Mouse (Mus musculus) myocyte (in vitro differentiated cells): ENCODE data around the gene Ubr2. TPM values are rescaled to one million over a fixed set of nuclear protein-coding genes. Genes with fewer than 3 reads are reported as not detected.

Source experiments
- H3K27me3 ChIP-seq: one replicate; pipeline ENCODE4 v1.6.1; 2011; ENCODE audit not compliant: control insufficient read depth, insufficient read depth, insufficient read length
- H3K36me3 ChIP-seq: one replicate; pipeline ENCODE4 v1.6.1; 2011; ENCODE audit not compliant: control insufficient read depth, insufficient read depth
- H3K4me2 ChIP-seq: one replicate; pipeline ENCODE4 v1.6.1; 2011; ENCODE audit warnings: low read depth, control low read depth
- H3K4me3 ChIP-seq: one replicate; pipeline ENCODE4 v1.5.1; 2011; ENCODE audit warnings: mild to moderate bottlenecking, control low read depth, moderate library complexity
- H3K79me2 ChIP-seq: one replicate; pipeline ENCODE4 v1.6.1; 2011; ENCODE audit not compliant: control insufficient read depth, insufficient read depth
- H3ac ChIP-seq: one replicate; pipeline ENCODE4 v1.6.1; 2011; ENCODE audit not compliant: control insufficient read depth, insufficient read length
- CEBPB ChIP-seq: IDR thresholded peaks from 2 replicates; pipeline ENCODE4 v1.6.1; 2011; ENCODE audit warnings: mild to moderate bottlenecking, moderate library complexity; ENCODE audit not compliant: poor library complexity, insufficient read depth, severe bottlenecking
- E2F4 ChIP-seq: IDR thresholded peaks from one replicate; pipeline ENCODE4 v1.6.1; 2011; ENCODE audit warnings: mild to moderate bottlenecking, control low read depth, moderate library complexity; ENCODE audit not compliant: insufficient read depth
- MAX ChIP-seq: IDR thresholded peaks from one replicate; pipeline ENCODE4 v1.6.1; 2011; ENCODE audit warnings: low read depth, mild to moderate bottlenecking, control low read depth
- MYOD1 ChIP-seq, 3 experiments: IDR thresholded peaks; one replicate each; pipeline ENCODE4 v1.6.1; 2011; ENCODE audit warnings: control low read depth in 2 of 3, low read depth in 2 of 3, mild to moderate bottlenecking in 2 of 3, moderate library complexity in 1 of 3; ENCODE audit not compliant: insufficient read length in 2 of 3, control insufficient read depth in 1 of 3
- MYOG ChIP-seq, 3 experiments: IDR thresholded peaks; one replicate each; pipeline ENCODE4 v1.6.1; 2011; ENCODE audit warnings: control low read depth in 2 of 3, low read depth in 2 of 3, mild to moderate bottlenecking in 2 of 3; ENCODE audit not compliant: insufficient read length in 2 of 3, control insufficient read depth in 1 of 3, insufficient read depth in 1 of 3
- POLR2A ChIP-seq: IDR thresholded peaks from one replicate; pipeline ENCODE4 v1.6.1; 2011; ENCODE audit warnings: low read depth, mild to moderate bottlenecking, control low read depth, moderate library complexity; ENCODE audit not compliant: insufficient read length
- POLR2AphosphoS2 ChIP-seq: IDR thresholded peaks from one replicate; pipeline ENCODE4 v1.6.1; 2011; ENCODE audit warnings: low read depth, control low read depth; ENCODE audit not compliant: insufficient read length
- REST ChIP-seq: IDR thresholded peaks from one replicate; pipeline ENCODE4 v1.6.1; 2011; ENCODE audit warnings: mild to moderate bottlenecking, control low read depth, moderate library complexity; ENCODE audit not compliant: insufficient read depth, insufficient read length
- SRF ChIP-seq: IDR thresholded peaks from one replicate; pipeline ENCODE4 v1.6.1; 2011; ENCODE audit warnings: low read depth; ENCODE audit not compliant: control insufficient read depth, insufficient read length
- TCF12 ChIP-seq: IDR thresholded peaks from one replicate; pipeline ENCODE4 v1.6.1; 2011; ENCODE audit warnings: mild to moderate bottlenecking, control low read depth; ENCODE audit not compliant: poor library complexity, insufficient read depth, severe bottlenecking
- TCF3 ChIP-seq: IDR thresholded peaks from one replicate; pipeline ENCODE4 v1.6.1; 2011; ENCODE audit warnings: low read depth, control low read depth; ENCODE audit not compliant: insufficient read length
- USF1 ChIP-seq: IDR thresholded peaks from one replicate; pipeline ENCODE4 v1.6.1; 2011; ENCODE audit warnings: low read depth, mild to moderate bottlenecking, control low read depth, moderate library complexity
- polyA plus RNA-seq: library from polyadenylated mRNA; unstranded; fragments of >200 nt; fragmentation: generic; extraction: Trizol; gene quantifications from one replicate; pipeline ENCODE4 v1.2.1, GENCODE M21; 2012; ENCODE audit warnings: missing spikeins

Ubr2 gene
- polyA plus RNA-seq, 1 experiment, result 36.9 TPM

DNA sequence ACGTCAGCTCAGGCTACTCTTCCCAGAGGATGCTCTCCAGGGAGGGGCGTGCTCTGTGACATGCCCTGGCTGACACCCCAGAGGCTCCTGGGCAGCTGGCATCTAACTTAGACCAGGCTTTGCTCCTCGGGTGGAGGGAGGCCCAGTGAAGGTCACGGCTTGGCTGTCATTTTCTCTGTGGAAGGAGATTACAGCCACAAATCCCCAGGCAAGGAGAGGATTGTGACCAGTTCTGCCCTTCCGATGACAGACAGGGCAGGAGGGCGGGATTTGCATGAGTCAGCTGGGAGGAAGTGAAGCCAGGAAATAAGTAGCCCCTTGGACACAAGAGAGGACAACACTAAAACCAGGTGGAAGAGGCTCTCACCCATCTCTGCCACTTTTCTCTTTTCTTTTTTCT, 98.0 kb downstream of the Ubr2 start:
- no peak overlapping the region for H3K4me3 ChIP-seq
- H3K4me2 ChIP-seq, result peak overlapping the region; percentile 24
- TF ChIP-seq REST, result no peak
- no peak for TF ChIP-seq MAX
- no peak for TF ChIP-seq POLR2A
- TF ChIP-seq USF1, result no peak
- TF ChIP-seq TCF12, result no peak
- no peak for TF ChIP-seq CEBPB
- TF ChIP-seq TCF3, result no peak
- no peak for TF ChIP-seq POLR2AphosphoS2
- no peak for TF ChIP-seq MYOG (IDR thresholded peaks at IDR 0.05; ENCODE audit: control insufficient read depth in 1 of 3, insufficient read depth in 1 of 3, insufficient read length in 2 of 3, low read depth in 2 of 3)
- no peak for TF ChIP-seq E2F4
- TF ChIP-seq MYOD1 (IDR thresholded peaks at IDR 0.05; ENCODE audit: control insufficient read depth in 1 of 3, insufficient read length in 2 of 3, low read depth in 2 of 3), result no peak
- no peak for TF ChIP-seq SRF
- H3K79me2 ChIP-seq, result no peaks in the 10 kb centered on the region
- H3K27me3 ChIP-seq, result no peaks in the 10 kb centered on the region
- H3K36me3 ChIP-seq, result no peaks in the 10 kb centered on the region
- H3ac ChIP-seq, result no peak overlapping the region

DNA sequence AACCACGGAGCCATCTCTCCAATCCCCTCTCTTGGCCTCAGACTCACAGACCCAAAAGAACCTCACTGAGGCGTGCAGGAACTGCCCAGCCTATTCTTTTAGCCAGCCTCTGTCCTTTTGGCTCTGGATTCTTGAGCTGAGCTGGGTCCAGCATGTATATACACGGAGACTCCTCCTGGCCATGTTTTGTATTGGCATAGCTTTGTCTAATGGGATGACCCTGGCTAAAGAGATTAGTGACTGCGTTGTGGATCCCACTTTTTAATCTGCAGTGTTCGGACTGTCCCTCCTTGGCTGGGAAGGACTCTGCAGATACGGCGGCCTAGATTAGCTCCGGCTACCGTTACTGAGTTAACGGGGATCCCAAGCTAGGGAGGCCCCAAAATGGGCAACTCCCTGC, 100.2 kb downstream of the Ubr2 start, which contains the start of gene Prph2:
Prph2 (plus strand) TSS at position 274 of the 400 bp plus-strand sequence.
- H3K79me2 ChIP-seq, result no peaks in the 10 kb centered on the region
- no peak within 1 kb of the TSS for H3K4me3 ChIP-seq
- H3K27me3 ChIP-seq, result no peaks in the 10 kb centered on the region
- H3ac ChIP-seq, result no peak within 1 kb of the TSS
- TF ChIP-seq POLR2AphosphoS2, result no peak
- TF ChIP-seq E2F4, result no peak
- TF ChIP-seq USF1, result no peak
- no peak for TF ChIP-seq MYOD1 (IDR thresholded peaks at IDR 0.05; ENCODE audit: control insufficient read depth in 1 of 3, insufficient read length in 2 of 3, low read depth in 2 of 3)
- no peak for TF ChIP-seq TCF12
- TF ChIP-seq TCF3, result no peak
- TF ChIP-seq REST, result no peak
- TF ChIP-seq POLR2A, result no peak
- TF ChIP-seq MYOG (IDR thresholded peaks at IDR 0.05; ENCODE audit: control insufficient read depth in 1 of 3, insufficient read depth in 1 of 3, insufficient read length in 2 of 3, low read depth in 2 of 3), result no peak
- no peak for TF ChIP-seq SRF
- no peaks in the 10 kb centered on the region for H3K36me3 ChIP-seq
- H3K4me2 ChIP-seq, result no peak within 1 kb of the TSS

DNA sequence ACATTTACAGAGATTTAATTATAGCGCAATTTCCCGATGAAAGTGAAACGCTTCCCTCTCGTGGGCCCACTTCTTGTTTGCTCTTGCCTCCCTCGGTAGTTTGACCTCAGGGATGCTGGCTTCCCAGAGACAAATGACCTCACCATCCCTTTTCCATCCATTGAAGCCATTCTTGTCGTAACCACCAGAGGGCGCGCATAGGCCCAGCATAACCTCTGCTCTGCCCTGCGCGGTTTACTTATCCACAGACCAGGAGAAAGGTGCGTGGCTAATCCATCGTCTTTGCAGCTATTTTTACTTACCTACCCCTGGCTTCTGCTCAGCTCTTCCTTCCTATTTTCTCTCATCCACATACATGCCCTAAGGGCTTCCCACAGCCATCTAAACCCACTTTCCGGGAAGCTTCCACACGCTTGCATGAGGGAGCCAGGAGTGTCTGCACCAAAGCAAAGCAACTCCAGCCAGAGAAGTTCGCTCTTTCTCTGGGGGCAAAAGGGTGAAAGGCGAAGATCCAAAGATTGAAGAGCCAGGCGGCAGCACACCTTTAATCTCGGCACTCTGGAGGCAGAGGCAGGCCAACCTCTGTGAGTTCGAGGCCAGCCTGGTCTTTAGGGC, 106.4 kb downstream of the Ubr2 start:
- Histone ChIP-seq H3K36me3 (no peaks in the 10 kb centered on the region), H3K4me2 (no peak overlapping the region), H3K79me2 (no peaks in the 10 kb centered on the region), H3K27me3 (no peaks in the 10 kb centered on the region), H3K4me3 (no peak overlapping the region), H3ac (no peak overlapping the region)
- no peak for TF ChIP-seq POLR2AphosphoS2
- no peak for TF ChIP-seq MAX
- no peak for TF ChIP-seq MYOG (IDR thresholded peaks at IDR 0.05; ENCODE audit: control insufficient read depth in 1 of 3, insufficient read depth in 1 of 3, insufficient read length in 2 of 3, low read depth in 2 of 3)

DNA sequence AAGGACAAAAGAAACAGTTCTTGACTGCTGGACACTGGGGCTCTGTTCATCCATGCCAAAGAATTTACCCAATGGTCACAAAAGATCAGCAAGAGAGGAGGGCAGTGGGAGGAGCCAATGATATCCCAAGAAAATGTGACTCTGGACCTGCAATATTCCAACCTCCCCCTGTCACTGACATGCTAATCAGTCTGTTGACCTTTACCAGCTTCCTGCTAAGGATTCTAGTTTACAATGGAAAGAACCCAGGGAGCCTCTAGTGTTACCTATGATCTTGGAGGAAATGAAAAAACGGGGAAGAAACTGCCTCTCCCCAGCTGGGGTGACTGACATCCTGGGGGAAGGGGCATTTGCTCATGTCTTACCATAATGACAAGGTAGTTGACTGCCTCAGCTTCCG, 109.4 kb downstream of the Ubr2 start:
- no peak overlapping the region for H3ac ChIP-seq
- H3K27me3 ChIP-seq, result no peaks in the 10 kb centered on the region
- H3K4me2 ChIP-seq, result no peak overlapping the region
- no peak overlapping the region for H3K4me3 ChIP-seq
- no peaks in the 10 kb centered on the region for H3K79me2 ChIP-seq
- TF ChIP-seq E2F4, result no peak
- no peak for TF ChIP-seq MYOG (IDR thresholded peaks at IDR 0.05; ENCODE audit: control insufficient read depth in 1 of 3, insufficient read depth in 1 of 3, insufficient read length in 2 of 3, low read depth in 2 of 3)
- TF ChIP-seq MAX, result no peak
- TF ChIP-seq USF1, result no peak
- H3K36me3 ChIP-seq, result no peaks in the 10 kb centered on the region

GRCm38 (mm10) chr17:46897221-46897950, 113.0 kb downstream of the Ubr2 start:
- Histone ChIP-seq H3ac (no peak overlapping the region), H3K4me2 (no peak overlapping the region), H3K27me3 (no peaks in the 10 kb centered on the region), H3K36me3 (no peaks in the 10 kb centered on the region), H3K4me3 (no peak overlapping the region), H3K79me2 (peaks cover 7% of the 10 kb centered on the region)
- TF ChIP-seq E2F4 (no peak), USF1 (no peak), CEBPB (no peak), MYOG (IDR thresholded peaks at IDR 0.05; ENCODE audit: control insufficient read depth in 1 of 3, insufficient read depth in 1 of 3, insufficient read length in 2 of 3, low read depth in 2 of 3) (no peak), MYOD1 (IDR thresholded peaks at IDR 0.05; ENCODE audit: control insufficient read depth in 1 of 3, insufficient read length in 2 of 3, low read depth in 2 of 3) (no peak), POLR2A (no peak), POLR2AphosphoS2 (no peak), SRF (no peak), MAX (no peak), TCF3 (no peak)
